Comparison of ENCODE assay signal across 15 mouse cellular contexts in the genomic region with DNA sequence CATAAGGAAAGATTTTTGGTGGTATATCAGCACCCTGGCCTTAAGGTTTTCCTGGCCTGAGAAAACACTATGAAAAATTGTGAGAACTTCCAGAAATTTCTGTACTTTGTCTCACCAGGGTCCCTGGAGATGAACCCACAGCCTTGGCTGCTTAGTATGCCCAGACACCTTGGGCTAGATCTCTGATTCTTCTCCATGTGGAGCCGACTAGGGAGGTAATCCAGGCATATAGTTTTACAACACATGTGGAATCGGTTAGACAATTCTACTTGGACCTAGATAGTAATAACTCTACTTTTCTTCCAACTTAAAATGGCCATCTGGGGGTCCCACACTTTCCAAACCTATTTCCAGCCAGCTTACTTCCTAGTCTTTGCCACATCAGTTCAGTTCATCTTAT.
"Had no signal": no experiment of that assay in that cellular context is flagged by ENCODE, and none has a peak within 500 bp of the region (broad histone marks: within the 10 kb centered on the region; RNA-seq: fewer than 3 reads in every experiment).

No protein-coding gene starts in this region.

- H3K27ac ChIP-seq: neural tube, embryonic 15.5 days; stomach, embryonic 15.5 days; stomach, postnatal 0 days had no signal

- H3K4me2 ChIP-seq: neural tube, embryonic 15.5 days; stomach, embryonic 15.5 days had no signal

- H3K36me3 ChIP-seq: neural tube, embryonic 15.5 days; stomach, embryonic 15.5 days had no signal

- H3K9me3 ChIP-seq: neural tube, embryonic 15.5 days; stomach, embryonic 15.5 days had no signal

- DNase-seq: retina, postnatal 1 day; right cerebral cortex, adult 18-20 months; right cerebral cortex, postnatal 14 days; right cerebral cortex, postnatal 25 days; right cerebral cortex, postnatal 4 days; spleen, adult 18-20 months; thymus, adult 18-20 months; thymus, adult 2 months; thymus, postnatal 14 days; thymus, postnatal 25 days; thymus, postnatal 36 days; thymus, postnatal 4 days had no signal

- H3K9ac ChIP-seq: neural tube, embryonic 15.5 days; stomach, embryonic 15.5 days had no signal

- H3K4me3 ChIP-seq: neural tube, embryonic 15.5 days; stomach, embryonic 15.5 days had no signal

- H3K27me3 ChIP-seq: neural tube, embryonic 15.5 days; stomach, embryonic 15.5 days had no signal

- H3K4me1 ChIP-seq: neural tube, embryonic 15.5 days; stomach, embryonic 15.5 days had no signal
